Mouse (Mus musculus) intestine, embryonic 14.5 days (tissue): Measurements from ENCODE around the gene Arid3b. TPM values are rescaled to one million over a fixed set of nuclear protein-coding genes. Genes with fewer than 3 reads are reported as not detected.

ENCODE experiments used
- ATAC-seq: fragments of 200-750 bp; cut with Nextera tagmentation; replicated peaks from 2 replicates; pipeline ENCODE4 v1.8.0; 2017; ENCODE audit warnings: low read depth, moderate number of reproducible peaks, moderate TSS enrichment, moderate library complexity; ENCODE audit not compliant: low FRiP score, low TSS enrichment
- DNase-seq: peaks from one replicate; pipeline ENCODE4 v3.0.0-alpha.2; 2018; ENCODE audit warnings: low spot score
- H3K27ac ChIP-seq: fragments of 300-500 bp; sonication (generic); 2 replicates; pipeline ENCODE4 v1.5.1; 2014; ENCODE audit warnings: low read depth, mild to moderate bottlenecking, control low read depth
- H3K27me3 ChIP-seq: fragments of 300-500 bp; sonication (generic); replicated peaks from 2 replicates; pipeline ENCODE4 v1.6.1; 2014; ENCODE audit warnings: low read length, control low read depth; ENCODE audit not compliant: control insufficient read depth, insufficient read depth
- H3K36me3 ChIP-seq: fragments of 300-500 bp; sonication (generic); 2 replicates; pipeline ENCODE4 v1.6.1; 2014; ENCODE audit warnings: low read length, control low read depth; ENCODE audit not compliant: control insufficient read depth, insufficient read depth
- H3K4me1 ChIP-seq: fragments of 300-500 bp; sonication (generic); replicated peaks from 2 replicates; pipeline ENCODE4 v1.6.1; 2014; ENCODE audit warnings: low read length, control low read depth, mixed read lengths; ENCODE audit not compliant: control insufficient read depth, insufficient read depth
- H3K4me2 ChIP-seq: fragments of 300-500 bp; sonication (generic); 2 replicates; pipeline ENCODE4 v1.6.1; 2014; ENCODE audit warnings: low read length
- H3K4me3 ChIP-seq: fragments of 300-500 bp; sonication (generic); 2 replicates; pipeline ENCODE4 v1.5.1; 2014; ENCODE audit warnings: low read depth, low read length, control low read depth, mixed read lengths
- H3K9ac ChIP-seq: fragments of 300-500 bp; sonication (generic); 2 replicates; pipeline ENCODE4 v1.6.1; 2014; ENCODE audit warnings: mild to moderate bottlenecking, low read length
- H3K9me3 ChIP-seq: fragments of 300-500 bp; sonication (generic); 2 replicates; pipeline ENCODE4 v1.6.1; 2016; ENCODE audit warnings: low read length, control low read depth; ENCODE audit not compliant: control insufficient read depth
- WGBS: fragments of 180-500 bp; shearing (Covaris S2); extraction: QIAGEN DNeasy Blood & Tissue Kit; methylation state at CpG from one replicate; pipeline ENCODE4 v1.1.7; 2014; 5-methylcytosine and 5-hydroxymethylcytosine counted together
- polyA plus RNA-seq: library from polyadenylated mRNA; unstranded; fragments of >200 nt; fragmentation: Nextera tagmentation; extraction: Ambion mirVana; gene quantifications from 2 replicates; pipeline ENCODE4 v1.2.1, GENCODE M21; 2014

The Arid3b gene
- polyA plus RNA-seq, 1 experiment from 2014 or later = 8.4 TPM

DNA sequence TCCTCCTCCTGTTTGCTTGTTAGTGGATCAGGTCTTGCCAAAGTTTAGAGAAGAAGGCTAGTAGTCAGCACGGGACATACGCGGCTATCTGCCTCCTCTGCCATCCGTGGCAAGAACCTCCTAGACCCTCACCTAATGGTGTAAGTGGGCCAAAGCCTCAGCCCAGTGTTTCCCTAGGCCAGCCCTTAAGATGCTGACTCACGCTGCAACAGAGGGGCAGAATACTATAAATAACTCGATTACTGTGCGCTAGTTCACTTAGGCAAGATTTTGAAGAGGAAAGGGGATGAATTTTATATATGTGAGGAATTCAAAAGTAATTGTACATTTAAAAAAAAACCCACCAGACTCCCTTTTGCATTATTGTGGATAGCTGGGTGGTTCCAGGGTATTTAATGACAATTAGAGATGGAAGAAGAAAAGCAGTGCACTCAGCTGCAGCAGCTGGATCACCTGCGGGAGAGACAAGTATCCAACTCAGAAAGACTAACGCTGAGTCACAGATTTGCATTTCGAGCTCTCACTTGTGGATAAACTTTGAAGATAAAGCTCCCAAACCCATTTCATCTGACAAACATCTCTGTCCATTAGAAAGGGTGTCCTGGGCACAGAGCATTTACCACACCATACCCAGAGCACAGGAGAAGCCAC, 31.4 kb downstream of the Arid3b start:
- Histone ChIP-seq H3K36me3 (no peaks in the 10 kb centered on the region), H3K27ac (no peak overlapping the region), H3K27me3 (no peaks in the 10 kb centered on the region), H3K9ac (no peak overlapping the region), H3K4me1 (peaks cover 27% of the 10 kb centered on the region), H3K4me2 (no peak overlapping the region), H3K9me3 (no peaks in the 10 kb centered on the region), H3K4me3 (no peak overlapping the region)
- 59% methylated on average over 10 of the region's 10 CpGs for WGBS
- ATAC-seq (no peak), DNase-seq (no peak)

DNA sequence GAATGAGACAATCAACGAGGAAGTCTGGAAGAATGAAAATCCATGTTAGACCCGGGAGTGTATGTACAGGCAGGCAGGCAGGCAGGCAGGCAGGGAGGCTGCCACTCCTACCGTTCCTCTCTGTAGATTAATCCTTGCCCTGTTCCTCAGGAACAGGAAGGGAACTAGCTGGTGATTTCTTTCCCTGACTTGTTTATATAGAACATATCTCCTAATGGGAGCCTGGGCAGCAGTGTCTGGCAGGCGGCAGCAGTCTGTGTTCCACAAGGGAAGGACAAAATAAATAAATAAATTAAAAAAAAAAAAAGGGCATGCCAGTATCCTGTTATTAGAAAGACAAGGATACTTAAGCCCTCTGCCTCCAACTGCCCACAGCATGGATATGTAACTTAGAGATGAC, 32.8 kb downstream of the Arid3b start:
- 0 out of 2 replicates have a peak overlapping the region, but pooled peaks have one; percentile 9 for H3K27ac ChIP-seq
- WGBS = 4% methylated on average over 4 of the region's 4 CpGs

GRCm38 (mm10) chr9:57803047-57803446, 33.5 kb downstream of the Arid3b start:
- no peaks in the 10 kb centered on the region for H3K27me3 ChIP-seq
- DNase-seq (no peak), ATAC-seq (0 out of 2 replicates have a peak, but pooled peaks have one; percentile 50)
- H3K4me3 ChIP-seq = no peak overlapping the region
- peaks cover 27% of the 10 kb centered on the region for H3K4me1 ChIP-seq
- no peak overlapping the region for H3K4me2 ChIP-seq
- H3K36me3 ChIP-seq = no peaks in the 10 kb centered on the region
- no peaks in the 10 kb centered on the region for H3K9me3 ChIP-seq
- 16% methylated on average over 3 of the region's 3 CpGs for WGBS
- no peak overlapping the region for H3K9ac ChIP-seq
- H3K27ac ChIP-seq = no peak overlapping the region

More for the DNA sequence above, 32.8 kb downstream of the Arid3b start:
- no peaks in the 10 kb centered on the region for H3K27me3 ChIP-seq
- H3K4me3 ChIP-seq = no peak overlapping the region
- H3K9ac ChIP-seq = no peak overlapping the region
- H3K4me1 ChIP-seq = peaks cover 27% of the 10 kb centered on the region
- no peak overlapping the region for H3K4me2 ChIP-seq
- no peaks in the 10 kb centered on the region for H3K9me3 ChIP-seq
- no peak for ATAC-seq
- H3K36me3 ChIP-seq = no peaks in the 10 kb centered on the region
- no peak for DNase-seq

- peaks cover 14% of the 10 kb centered on the region for H3K36me3 ChIP-seq
- 88% methylated on average over 9 of the region's 9 CpGs for WGBS
- no peak overlapping the region for H3K9ac ChIP-seq
- DNase-seq = no peak
- no peak overlapping the region for H3K27ac ChIP-seq
- no peak overlapping the region for H3K4me3 ChIP-seq
- no peak for ATAC-seq
- H3K4me1 ChIP-seq = peaks cover 23% of the 10 kb centered on the region
- H3K4me2 ChIP-seq = no peak overlapping the region
- H3K9me3 ChIP-seq = no peaks in the 10 kb centered on the region
- H3K27me3 ChIP-seq = no peaks in the 10 kb centered on the region
These were observed 36.1 kb downstream of the Arid3b start for GRCm38 (mm10) chr9:57800325-57800975.

- H3K27me3 ChIP-seq = no peaks in the 10 kb centered on the region
- peaks cover 20% of the 10 kb centered on the region for H3K36me3 ChIP-seq
- H3K27ac ChIP-seq = no peak overlapping the region
- ATAC-seq (no peak), DNase-seq (no peak)
- no peaks in the 10 kb centered on the region for H3K9me3 ChIP-seq
- no peak overlapping the region for H3K4me2 ChIP-seq
- no peak overlapping the region for H3K9ac ChIP-seq
- H3K4me3 ChIP-seq = no peak overlapping the region
- peaks cover 16% of the 10 kb centered on the region for H3K4me1 ChIP-seq
- WGBS = 25% methylated on average over 10 of the region's 10 CpGs
These were observed 37.8 kb downstream of the Arid3b start for GRCm38 (mm10) chr9:57798725-57799253.

DNA sequence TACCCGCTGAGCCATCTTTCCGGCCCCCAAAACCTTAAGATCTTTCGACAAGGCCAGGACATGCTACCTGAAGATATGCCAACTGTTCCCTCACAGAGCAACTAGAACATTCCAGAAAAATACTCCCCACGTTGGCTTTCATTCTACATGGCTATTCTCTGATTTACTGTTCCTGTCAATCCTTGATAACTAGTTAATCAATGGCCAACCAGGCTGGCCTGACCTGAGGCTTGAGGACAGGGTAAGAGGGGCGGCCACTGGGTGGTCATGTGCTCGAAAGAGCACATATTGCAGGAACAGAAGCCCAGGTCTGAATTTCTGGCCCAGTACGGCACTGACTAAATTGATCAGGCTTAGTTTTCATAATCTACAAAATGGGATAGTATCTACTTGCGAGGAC, 39.1 kb downstream of the Arid3b start:
- Histone ChIP-seq H3K4me2 (no peak overlapping the region), H3K4me1 (peaks cover 3% of the 10 kb centered on the region), H3K27ac (no peak overlapping the region), H3K36me3 (peaks cover 23% of the 10 kb centered on the region), H3K27me3 (no peaks in the 10 kb centered on the region), H3K9ac (no peak overlapping the region), H3K4me3 (no peak overlapping the region), H3K9me3 (no peaks in the 10 kb centered on the region)
- WGBS = 87% methylated on average over 8 of the region's 8 CpGs
- ATAC-seq = no peak
- no peak for DNase-seq

- no peak overlapping the region for H3K9ac ChIP-seq
- H3K4me2 ChIP-seq = no peak overlapping the region
- H3K9me3 ChIP-seq = no peaks in the 10 kb centered on the region
- H3K27me3 ChIP-seq = no peaks in the 10 kb centered on the region
- H3K4me3 ChIP-seq = no peak overlapping the region
- H3K27ac ChIP-seq = no peak overlapping the region
- 88% methylated on average over 3 of the region's 3 CpGs for WGBS
- H3K4me1 ChIP-seq = no peaks in the 10 kb centered on the region
- H3K36me3 ChIP-seq = 0 out of 2 replicates have a peak, but pooled peaks cover 8% of the 10 kb centered on the region
- ATAC-seq (no peak), DNase-seq (no peak)
These were observed 46.9 kb downstream of the Arid3b start for GRCm38 (mm10) chr9:57789733-57790132.

DNA sequence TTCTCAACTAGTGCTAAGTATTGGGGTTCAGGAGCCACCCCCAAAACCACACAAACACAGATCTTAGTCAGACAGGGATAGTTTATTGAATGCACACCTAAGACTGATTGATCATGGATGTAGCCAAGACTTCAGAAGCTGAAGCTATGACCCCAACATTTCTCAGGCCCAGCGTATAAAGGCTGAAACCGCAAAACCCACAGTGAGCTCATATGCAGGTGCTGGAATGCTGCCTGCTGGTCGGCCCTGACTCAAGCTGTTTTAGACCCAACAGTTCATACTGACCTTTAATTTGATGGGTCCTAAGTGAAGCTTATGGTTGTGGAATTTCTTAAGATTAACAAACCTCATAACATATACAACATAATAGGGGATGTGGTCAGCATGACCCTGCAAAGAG, 53.9 kb downstream of the Arid3b start:
- 86% methylated on average over 3 of the region's 3 CpGs for WGBS
- no peaks in the 10 kb centered on the region for H3K27me3 ChIP-seq
- ATAC-seq = no peak
- H3K9me3 ChIP-seq = no peaks in the 10 kb centered on the region
- no peaks in the 10 kb centered on the region for H3K4me1 ChIP-seq
- H3K27ac ChIP-seq = no peak overlapping the region
- H3K9ac ChIP-seq = no peak overlapping the region
- no peak overlapping the region for H3K4me2 ChIP-seq
- no peaks in the 10 kb centered on the region for H3K36me3 ChIP-seq
- DNase-seq = no peak
- H3K4me3 ChIP-seq = no peak overlapping the region
